Mouse (Mus musculus): Measurements from ENCODE around the gene Cntnap4. TPM values are rescaled to one million over a fixed set of nuclear protein-coding genes. Genes with fewer than 3 reads are reported as not detected.

Cntnap4 gene
- total and polyA plus RNA-seq, 3 experiments = not detected

DNA sequence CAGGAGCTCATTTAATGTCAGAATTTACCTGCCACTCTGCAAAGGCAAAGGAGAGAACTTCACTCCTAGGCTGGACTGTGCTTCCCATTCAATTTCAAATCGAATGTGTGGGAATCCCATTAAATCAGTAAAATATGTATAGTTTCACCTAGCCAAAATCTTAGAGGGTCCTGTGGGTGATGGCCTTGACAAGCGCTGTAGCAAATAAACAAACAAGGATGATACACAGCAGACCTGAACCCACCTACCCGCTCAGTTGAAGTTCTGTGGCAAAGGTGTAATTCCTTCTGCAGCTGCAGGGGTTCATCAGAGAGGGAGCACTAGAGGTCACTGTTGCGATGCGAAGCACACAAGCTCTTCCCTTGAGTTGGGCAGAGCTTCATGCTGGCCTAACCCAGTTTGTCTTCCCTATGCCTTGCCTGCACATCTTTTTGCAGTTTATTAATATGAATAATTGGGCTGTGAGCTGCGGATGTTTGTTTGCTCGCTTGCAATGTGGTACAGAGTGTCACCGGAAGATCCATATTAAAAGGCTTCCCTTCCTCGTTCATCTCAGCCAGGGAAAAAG lies 1.6 kb downstream of the Cntnap4 start:
- Histone ChIP-seq H3K27ac (ENCODE audit: insufficient read depth, low read depth) (no peak overlapping the region), H3K27me3 (replicated peaks) (no peaks in the 10 kb centered on the region), H3K4me1 (ENCODE audit: control insufficient read depth in 1 of 2, insufficient read depth in 2 of 2) (no peaks in the 10 kb centered on the region), H3K9me3 (replicated peaks; ENCODE audit: low read length) (peaks cover 52% of the 10 kb centered on the region), H3K4me2 (ENCODE audit: insufficient read depth, low read depth, poor library complexity, severe bottlenecking) (no peak overlapping the region), H3K79me2 (replicated peaks; ENCODE audit: control insufficient read depth, extremely low read depth, insufficient read depth, poor library complexity, severe bottlenecking) (no peaks in the 10 kb centered on the region), H3K4me3 (replicated peaks in 1 of 3; ENCODE audit: low read depth in 2 of 3, low read length in 2 of 3, poor library complexity in 1 of 3) (no peak overlapping the region), H3K9ac (ENCODE audit: insufficient read depth, low read depth) (no peak overlapping the region), H3K36me3 (replicated peaks in 1 of 2; ENCODE audit: control insufficient read depth in 1 of 2, insufficient read depth in 1 of 2, low read length in 1 of 2) (no peaks in the 10 kb centered on the region)
- no peak for DNase-seq (ENCODE audit: extremely low read depth)
- dilution Hi-C loops (cut with MboI; ENCODE audit: extremely low pct_ligation_motif_present, extremely low pct_unique_long_range_greater_than_20kb, low sequenced_read_pairs) = no loop called here
- in situ Hi-C loops (cut with MboI; ENCODE audit: low pct_ligation_motif_present, low pct_unique_long_range_greater_than_20kb, low sequenced_read_pairs) = no loop called here
- TF ChIP-seq CHD1 (IDR thresholded peaks at IDR 0.05; ENCODE audit: low read depth, low read length) (no peak), MAX (IDR thresholded peaks at IDR 0.05; ENCODE audit: low read length) (no peak), MYC (IDR thresholded peaks at IDR 0.05; ENCODE audit: low read depth, low read length) (no peak), MAFK (IDR thresholded peaks at IDR 0.05; ENCODE audit: insufficient replicate concordance, low read length) (no peak), RCOR1 (conservative IDR thresholded peaks at IDR 0.05; ENCODE audit: low read depth, low read length) (no peak), PAX5 (IDR thresholded peaks at IDR 0.05; ENCODE audit: low read length) (no peak), HCFC1 (IDR thresholded peaks at IDR 0.05; ENCODE audit: low read depth, low read length) (no peak), GABPA (IDR thresholded peaks at IDR 0.05; ENCODE audit: insufficient replicate concordance, low read depth, low read length) (no peak), IRF4 (IDR thresholded peaks at IDR 0.05; ENCODE audit: low read depth, low read length) (no peak), TBP (conservative IDR thresholded peaks at IDR 0.05; ENCODE audit: low read depth, low read length) (no peak), EP300 (IDR thresholded peaks at IDR 0.05; ENCODE audit: low read length) (no peak), ETS1 (conservative IDR thresholded peaks at IDR 0.05; ENCODE audit: low read depth, low read length) (no peak), UBTF (IDR thresholded peaks at IDR 0.05; ENCODE audit: low read depth, low read length) (no peak)

DNA sequence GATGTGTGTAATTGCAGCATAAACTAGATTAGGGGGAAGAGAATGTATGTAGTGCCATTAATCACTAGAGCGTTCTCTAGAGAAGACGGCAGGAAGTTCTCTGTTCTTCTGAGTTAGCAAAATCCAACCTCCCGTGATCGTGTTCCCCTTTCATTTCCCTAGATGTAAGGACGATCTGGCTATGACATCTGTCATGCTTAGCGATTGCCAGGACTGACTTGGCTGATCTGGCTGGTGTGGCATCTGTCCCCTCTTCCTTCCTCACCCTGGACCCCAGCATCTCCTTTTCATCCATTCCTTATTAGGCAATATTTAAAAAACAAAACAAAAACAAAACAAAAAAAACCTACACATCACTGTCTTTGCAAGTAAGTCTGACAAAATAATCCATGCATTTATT lies 11.6 kb downstream of the Cntnap4 start:
- TF ChIP-seq TCF12 (IDR thresholded peaks at IDR 0.05; ENCODE audit: low read depth, low read length) (no peak), PAX5 (IDR thresholded peaks at IDR 0.05; ENCODE audit: low read length) (no peak), RCOR1 (conservative IDR thresholded peaks at IDR 0.05; ENCODE audit: low read depth, low read length) (no peak), RAD21 (IDR thresholded peaks at IDR 0.05; ENCODE audit: low read depth, low read length) (no peak), ZNF384 (IDR thresholded peaks at IDR 0.05; ENCODE audit: low read depth, low read length) (no peak), JUND (conservative IDR thresholded peaks at IDR 0.05; ENCODE audit: low read depth, low read length) (no peak), GABPA (IDR thresholded peaks at IDR 0.05; ENCODE audit: insufficient replicate concordance, low read depth, low read length) (no peak), JUN (IDR thresholded peaks at IDR 0.05; ENCODE audit: insufficient read depth, low read depth, low read length) (no peak)
- in situ Hi-C loops (cut with MboI; ENCODE audit: low pct_ligation_motif_present, low pct_unique_long_range_greater_than_20kb, low sequenced_read_pairs) (no loop called here), dilution Hi-C loops (cut with MboI; ENCODE audit: extremely low pct_ligation_motif_present, extremely low pct_unique_long_range_greater_than_20kb, low sequenced_read_pairs) (no loop called here)

More for the DNA sequence above, 11.6 kb downstream of the Cntnap4 start:
- H3K27ac ChIP-seq (ENCODE audit: insufficient read depth, low read depth) = no peak overlapping the region
- H3K4me2 ChIP-seq (ENCODE audit: insufficient read depth, low read depth, poor library complexity, severe bottlenecking) = no peak overlapping the region
- H3K27me3 ChIP-seq (replicated peaks) = no peaks in the 10 kb centered on the region
- no peak overlapping the region for H3K9ac ChIP-seq (ENCODE audit: insufficient read depth, low read depth)
- H3K79me2 ChIP-seq (replicated peaks; ENCODE audit: control insufficient read depth, extremely low read depth, insufficient read depth, poor library complexity, severe bottlenecking) = no peaks in the 10 kb centered on the region
- DNase-seq (ENCODE audit: extremely low read depth) = no peak
- H3K4me3 ChIP-seq (replicated peaks in 1 of 3; ENCODE audit: low read depth in 2 of 3, low read length in 2 of 3, poor library complexity in 1 of 3) = no peak overlapping the region
- H3K9me3 ChIP-seq (replicated peaks; ENCODE audit: low read length) = peaks cover 57% of the 10 kb centered on the region
- H3K4me1 ChIP-seq (ENCODE audit: control insufficient read depth in 1 of 2, insufficient read depth in 2 of 2) = no peaks in the 10 kb centered on the region
- no peaks in the 10 kb centered on the region for H3K36me3 ChIP-seq (replicated peaks in 1 of 2; ENCODE audit: control insufficient read depth in 1 of 2, insufficient read depth in 1 of 2, low read length in 1 of 2)
